Mouse (Mus musculus): ENCODE data around the gene Dclre1b.

Gene Dclre1b

GRCm38 (mm10) chr3:103779183-103779582 lies 30.1 kb downstream of the Dclre1b start:
- in situ Hi-C loops (cut with MboI; ENCODE audit: unreplicated experiment in 2 of 2): loop anchor here in 1 of 2 experiments (25.0 kb wide), 2 partner anchors 767 to 2008 kb away; partner anchors contain the start of gene Csde1

- in situ Hi-C loops (cut with MboI; ENCODE audit: unreplicated experiment in 2 of 2): loop anchor here in 1 of 2 experiments (25.0 kb wide), 2 partner anchors 766 to 2009 kb away; partner anchors contain the start of gene Csde1
Observed at GRCm38 (mm10) chr3:103778660-103779059, 30.6 kb downstream of the Dclre1b start.

- in situ Hi-C loops (cut with MboI; ENCODE audit: unreplicated experiment in 2 of 2): loop anchor here in 1 of 2 experiments (25.0 kb wide), 2 partner anchors 766 to 2009 kb away; partner anchors contain the start of gene Csde1
Observed at GRCm38 (mm10) chr3:103777940-103778339, 31.3 kb downstream of the Dclre1b start.

GRCm38 (mm10) chr3:103774009-103774408 lies 35.2 kb downstream of the Dclre1b start:
- in situ Hi-C loops (cut with MboI; ENCODE audit: unreplicated experiment in 2 of 2): no loop called here

DNA sequence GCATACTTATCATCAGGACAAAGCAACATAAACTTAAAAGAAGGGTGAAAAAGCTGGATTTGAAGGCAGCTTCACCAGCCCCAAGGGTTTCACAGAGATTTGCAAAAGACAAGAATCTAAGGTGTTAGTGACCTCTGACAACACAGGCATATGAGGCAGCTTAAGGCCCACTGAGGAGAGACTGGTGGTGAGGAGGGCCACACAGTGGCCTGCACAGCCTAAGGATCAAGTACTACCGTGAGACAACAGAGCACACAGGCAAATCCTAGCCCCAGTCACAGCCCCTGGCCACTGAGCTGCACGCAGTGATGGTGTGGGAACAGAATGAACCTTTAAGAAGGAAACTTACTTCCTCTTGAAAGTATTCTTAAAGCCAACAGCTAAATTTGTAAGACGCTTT lies 35.7 kb downstream of the Dclre1b start:
- in situ Hi-C loops (cut with MboI; ENCODE audit: unreplicated experiment in 2 of 2): no loop called here

- in situ Hi-C loops (cut with MboI; ENCODE audit: unreplicated experiment in 2 of 2): no loop called here
Observed at GRCm38 (mm10) chr3:103772846-103773245, 36.4 kb downstream of the Dclre1b start.

GRCm38 (mm10) chr3:103771531-103772130 lies 37.6 kb downstream of the Dclre1b start:
- in situ Hi-C loops (cut with MboI; ENCODE audit: unreplicated experiment in 2 of 2): no loop called here

DNA sequence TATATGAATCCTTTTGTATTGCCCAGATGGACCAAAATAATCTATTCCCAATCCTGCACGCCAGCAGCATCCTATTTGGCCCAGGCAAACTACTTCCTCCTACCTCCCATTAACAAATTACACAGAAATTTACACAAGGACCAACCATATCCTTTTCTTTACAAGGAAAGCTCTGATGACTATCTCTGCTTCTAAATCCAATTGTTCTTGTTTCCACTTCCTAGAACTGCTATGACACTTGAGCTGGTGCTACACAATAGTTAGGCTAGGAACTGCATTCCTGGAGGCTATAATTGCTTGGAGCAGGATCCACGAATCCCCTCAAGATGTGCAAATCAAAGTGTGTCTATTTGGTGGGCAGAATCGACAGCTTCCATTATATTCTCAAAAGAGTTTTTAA lies 42.5 kb downstream of the Dclre1b start:
- in situ Hi-C loops (cut with MboI; ENCODE audit: unreplicated experiment in 2 of 2): no loop called here

DNA sequence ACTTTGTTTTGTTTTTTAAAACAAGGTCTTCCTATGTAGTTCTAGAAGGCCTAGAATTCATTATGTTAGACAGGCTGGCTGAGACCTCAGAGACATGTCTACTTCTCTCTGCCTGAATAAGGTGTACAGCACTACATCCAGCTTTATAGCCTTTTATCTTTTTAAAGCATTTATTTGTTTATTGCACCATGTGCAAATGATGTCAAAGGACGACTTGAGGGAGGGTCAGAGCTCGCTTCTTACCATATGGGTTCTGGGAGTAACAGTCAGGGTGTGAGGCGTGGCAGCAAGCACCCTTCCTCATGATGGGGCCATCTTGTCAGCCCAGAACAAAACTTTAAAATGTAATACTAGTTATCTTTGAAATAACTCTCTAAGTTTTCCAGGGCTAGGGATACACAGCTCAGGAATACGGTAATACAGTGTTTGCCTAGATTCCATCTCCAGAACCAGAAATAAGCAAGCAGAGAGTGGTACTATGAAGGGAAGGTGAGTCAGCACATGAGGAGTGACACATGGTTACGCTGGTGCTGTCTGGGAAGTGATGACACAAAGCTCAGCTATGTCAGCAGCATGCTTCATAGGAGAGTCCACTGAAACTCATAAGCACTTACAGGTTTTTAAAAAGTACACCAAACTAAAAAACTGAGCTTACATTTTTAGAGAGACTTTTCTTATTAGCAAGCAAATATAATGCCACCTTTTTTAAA lies 49.8 kb downstream of the Dclre1b start:
- in situ Hi-C loops (cut with MboI; ENCODE audit: unreplicated experiment in 2 of 2): no loop called here

DNA sequence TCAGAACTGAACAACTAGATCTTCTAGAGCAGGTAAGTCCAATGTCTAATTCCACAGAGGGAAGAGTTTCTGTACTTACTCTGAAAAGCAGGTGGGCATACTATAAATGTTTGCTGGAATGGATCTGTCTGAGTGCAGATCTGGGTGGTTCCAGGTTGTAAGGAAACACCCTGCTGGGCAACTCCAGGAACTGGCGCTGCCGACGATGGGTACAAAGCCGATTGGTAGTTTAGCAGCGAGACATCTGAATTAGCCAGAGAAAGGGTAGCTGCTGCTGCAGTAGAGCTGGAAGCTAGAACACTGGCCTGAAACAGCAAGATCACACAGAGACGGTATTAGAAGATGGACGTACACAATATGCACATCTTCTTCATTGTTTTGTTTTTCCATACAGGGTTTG lies 50.8 kb downstream of the Dclre1b start:
- in situ Hi-C loops (cut with MboI; ENCODE audit: unreplicated experiment in 2 of 2): no loop called here

DNA sequence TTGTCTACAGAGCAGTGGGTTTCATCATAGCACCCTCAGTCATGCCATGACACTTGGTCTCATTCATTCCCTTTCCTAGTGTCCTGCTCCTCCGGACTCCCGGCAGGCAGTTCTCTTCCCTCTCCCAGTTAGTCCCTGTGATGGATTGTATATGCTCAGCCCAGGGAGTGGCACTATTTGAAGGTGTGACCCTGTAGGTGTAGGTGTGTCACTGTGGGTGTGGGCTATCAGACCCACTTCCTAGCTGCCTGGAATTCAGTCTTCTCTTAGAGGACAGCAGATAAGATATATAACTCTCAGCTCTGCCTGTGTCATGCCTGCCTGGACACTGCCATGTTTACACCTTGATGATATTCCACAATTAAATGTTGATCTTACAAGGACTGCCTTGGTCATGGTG lies 52.3 kb downstream of the Dclre1b start:
- in situ Hi-C loops (cut with MboI; ENCODE audit: unreplicated experiment in 2 of 2): no loop called here

GRCm38 (mm10) chr3:103755351-103755750 lies 53.9 kb downstream of the Dclre1b start:
- in situ Hi-C loops (cut with MboI; ENCODE audit: unreplicated experiment in 2 of 2): no loop called here

GRCm38 (mm10) chr3:103751558-103751957 lies 57.7 kb downstream of the Dclre1b start:
- in situ Hi-C loops (cut with MboI; ENCODE audit: unreplicated experiment in 2 of 2): no loop called here

All from v-Abl transformed pro-B cells (cell line).